Mouse (Mus musculus) E14TG2a.4 (cell line): ENCODE results near the gene 4931406C07Rik.

Source experiments
- CTCF ChIP-seq: conservative IDR thresholded peaks from 2 replicates; pipeline ENCODE4 v1.5.1; 2014; ENCODE audit warnings: low read length
- NANOG ChIP-seq: IDR thresholded peaks from 2 replicates; pipeline ENCODE4 v1.6.1; 2014; ENCODE audit warnings: borderline replicate concordance, low read length, mixed read lengths
- POU5F1 ChIP-seq: IDR thresholded peaks from 2 replicates; pipeline ENCODE4 v1.6.1; 2014; ENCODE audit warnings: low read length, borderline replicate concordance

- TF ChIP-seq CTCF (no peak), POU5F1 (no peak), NANOG (no peak)
Observed at GRCm38 (mm10) chr9:15256214-15256613, 50.0 kb downstream of the 4931406C07Rik start.
